Mouse (Mus musculus) midbrain, embryonic 14.5 days (tissue): ENCODE results near the gene Prkrip1. TPM values are rescaled to one million over a fixed set of nuclear protein-coding genes. Genes with fewer than 3 reads are reported as not detected.

Experiments
- ATAC-seq: fragments of 200-750 bp; cut with Nextera tagmentation; 2 replicates; pipeline ENCODE4 v1.8.0; 2017; ENCODE audit warnings: moderate number of reproducible peaks, moderate library complexity; ENCODE audit not compliant: low FRiP score, low TSS enrichment
- DNase-seq: peaks from one replicate; pipeline ENCODE4 v3.0.0-alpha.2; 2015
- H3K27ac ChIP-seq: fragments of 300-500 bp; sonication (generic); replicated peaks from 2 replicates; pipeline ENCODE4 v1.5.1; 2014; ENCODE audit warnings: mild to moderate bottlenecking, low read depth, low read length, moderate library complexity
- H3K27me3 ChIP-seq: fragments of 300-500 bp; sonication (generic); 2 replicates; pipeline ENCODE4 v1.6.1; 2014; ENCODE audit warnings: low read length, control low read depth, mixed read lengths; ENCODE audit not compliant: control insufficient read depth, insufficient read depth
- H3K36me3 ChIP-seq: fragments of 300-500 bp; sonication (generic); 2 replicates; pipeline ENCODE4 v1.6.1; 2014; ENCODE audit warnings: low read length, control low read depth; ENCODE audit not compliant: control insufficient read depth, insufficient read depth
- H3K4me1 ChIP-seq: fragments of 300-500 bp; sonication (generic); 2 replicates; pipeline ENCODE4 v1.6.1; 2014; ENCODE audit warnings: mild to moderate bottlenecking, antibody characterized with exemption, low read length, control low read depth; ENCODE audit not compliant: control insufficient read depth, insufficient read depth
- H3K4me2 ChIP-seq: fragments of 300-500 bp; sonication (generic); 2 replicates; pipeline ENCODE4 v1.6.1; 2014; ENCODE audit warnings: mild to moderate bottlenecking, low read length, moderate library complexity
- H3K4me3 ChIP-seq: fragments of 300-500 bp; sonication (generic); replicated peaks from 2 replicates; pipeline ENCODE4 v1.5.1; 2014; ENCODE audit warnings: low read depth, low read length
- H3K9ac ChIP-seq: fragments of 300-500 bp; sonication (generic); replicated peaks from 2 replicates; pipeline ENCODE4 v1.6.1; 2014; ENCODE audit warnings: mild to moderate bottlenecking, low read length, moderate library complexity
- H3K9me3 ChIP-seq: fragments of 300-500 bp; sonication (generic); 2 replicates; pipeline ENCODE4 v1.6.1; 2016; ENCODE audit warnings: low read length, control low read depth, mixed read lengths; ENCODE audit not compliant: control insufficient read depth
- WGBS: fragments of 180-500 bp; shearing (Covaris S2); extraction: QIAGEN DNeasy Blood & Tissue Kit; methylation state at CpG from one replicate; pipeline ENCODE4 v1.1.7; 2014; 5-methylcytosine and 5-hydroxymethylcytosine counted together
- polyA plus RNA-seq: library from polyadenylated mRNA; unstranded; fragments of >200 nt; fragmentation: Nextera tagmentation; extraction: Ambion mirVana; gene quantifications from 2 replicates; pipeline ENCODE4 v1.2.1, GENCODE M21; 2014

Gene Prkrip1
- polyA plus RNA-seq, 1 experiment from 2014 or later = 60.8 TPM

GRCm38 (mm10) chr5:136186723-136187122 is 12.0 kb downstream of the Prkrip1 start:
- no peak overlapping the region for H3K4me3 ChIP-seq
- peak; percentile 78 for DNase-seq
- H3K9ac ChIP-seq = no peak overlapping the region
- H3K9me3 ChIP-seq = no peaks in the 10 kb centered on the region
- 43% methylated on average over 4 of the region's 4 CpGs for WGBS
- H3K27me3 ChIP-seq = no peaks in the 10 kb centered on the region
- H3K27ac ChIP-seq = no peak overlapping the region
- ATAC-seq = no peak
- no peaks in the 10 kb centered on the region for H3K4me1 ChIP-seq
- H3K4me2 ChIP-seq = no peak overlapping the region
- H3K36me3 ChIP-seq = peaks cover 71% of the 10 kb centered on the region

GRCm38 (mm10) chr5:136183766-136184165 is 15.0 kb downstream of the Prkrip1 start:
- no peaks in the 10 kb centered on the region for H3K4me1 ChIP-seq
- no peak overlapping the region for H3K4me2 ChIP-seq
- H3K36me3 ChIP-seq = peaks cover 78% of the 10 kb centered on the region
- no peaks in the 10 kb centered on the region for H3K27me3 ChIP-seq
- no peak for DNase-seq
- no peak overlapping the region for H3K4me3 ChIP-seq
- H3K9ac ChIP-seq = no peak overlapping the region
- no peaks in the 10 kb centered on the region for H3K9me3 ChIP-seq
- H3K27ac ChIP-seq = no peak overlapping the region
- 93% methylated on average over 7 of the region's 7 CpGs for WGBS
- ATAC-seq = no peak

- H3K27me3 ChIP-seq = no peaks in the 10 kb centered on the region
- no peaks in the 10 kb centered on the region for H3K4me1 ChIP-seq
- 96% methylated on average over 4 of the region's 4 CpGs for WGBS
- H3K4me2 ChIP-seq = no peak overlapping the region
- H3K27ac ChIP-seq = no peak overlapping the region
- no peak overlapping the region for H3K4me3 ChIP-seq
- H3K9ac ChIP-seq = no peak overlapping the region
- ATAC-seq (no peak), DNase-seq (no peak)
- H3K36me3 ChIP-seq = peaks cover 77% of the 10 kb centered on the region
- H3K9me3 ChIP-seq = no peaks in the 10 kb centered on the region
Measured at GRCm38 (mm10) chr5:136182830-136183229, 15.9 kb downstream of the Prkrip1 start.

GRCm38 (mm10) chr5:136182049-136182448 is 16.7 kb downstream of the Prkrip1 start:
- H3K4me1 ChIP-seq = no peaks in the 10 kb centered on the region
- no peak for DNase-seq
- WGBS = 92% methylated on average over 6 of the region's 6 CpGs
- H3K36me3 ChIP-seq = peaks cover 77% of the 10 kb centered on the region
- no peaks in the 10 kb centered on the region for H3K9me3 ChIP-seq
- no peak overlapping the region for H3K9ac ChIP-seq
- H3K4me3 ChIP-seq = no peak overlapping the region
- H3K27ac ChIP-seq = no peak overlapping the region
- H3K27me3 ChIP-seq = no peaks in the 10 kb centered on the region
- no peak overlapping the region for H3K4me2 ChIP-seq
- ATAC-seq = no peak

- Histone ChIP-seq H3K4me3 (no peak overlapping the region), H3K4me2 (no peak overlapping the region), H3K4me1 (no peaks in the 10 kb centered on the region), H3K9ac (no peak overlapping the region), H3K27me3 (no peaks in the 10 kb centered on the region), H3K27ac (no peak overlapping the region), H3K9me3 (no peaks in the 10 kb centered on the region), H3K36me3 (peaks cover 75% of the 10 kb centered on the region)
- WGBS = 93% methylated on average over 6 of the region's 6 CpGs
- DNase-seq (no peak), ATAC-seq (no peak)
Measured at GRCm38 (mm10) chr5:136181197-136181596, 17.6 kb downstream of the Prkrip1 start.

- H3K27me3 ChIP-seq = no peaks in the 10 kb centered on the region
- no peak overlapping the region for H3K4me2 ChIP-seq
- ATAC-seq (no peak), DNase-seq (no peak)
- peaks cover 60% of the 10 kb centered on the region for H3K36me3 ChIP-seq
- H3K9me3 ChIP-seq = no peaks in the 10 kb centered on the region
- WGBS = 83% methylated on average over 5 of the region's 5 CpGs
- H3K4me3 ChIP-seq = no peak overlapping the region
- no peak overlapping the region for H3K27ac ChIP-seq
- no peak overlapping the region for H3K9ac ChIP-seq
- no peaks in the 10 kb centered on the region for H3K4me1 ChIP-seq
Measured at GRCm38 (mm10) chr5:136179594-136179993, 19.2 kb downstream of the Prkrip1 start.

- Histone ChIP-seq H3K27me3 (no peaks in the 10 kb centered on the region), H3K4me1 (peaks cover 17% of the 10 kb centered on the region; the same call in 1 of the 2 replicates), H3K27ac (peak overlapping the region; percentile 43; the same call in 1 of the 2 replicates), H3K36me3 (peaks cover 12% of the 10 kb centered on the region), H3K4me3 (no peak overlapping the region), H3K4me2 (no peak overlapping the region), H3K9ac (no peak overlapping the region), H3K9me3 (no peaks in the 10 kb centered on the region)
- DNase-seq (peak; percentile 66), ATAC-seq (0 out of 2 replicates have a peak, but pooled peaks have one; percentile 19)
- 39% methylated on average over 9 of the region's 9 CpGs for WGBS
Measured at GRCm38 (mm10) chr5:136173606-136174463, 24.9 kb downstream of the Prkrip1 start.

GRCm38 (mm10) chr5:136172939-136173338 is 25.8 kb downstream of the Prkrip1 start:
- H3K4me3 ChIP-seq = no peak overlapping the region
- H3K27me3 ChIP-seq = no peaks in the 10 kb centered on the region
- 78% methylated on average over 9 of the region's 9 CpGs for WGBS
- H3K4me1 ChIP-seq = peaks cover 17% of the 10 kb centered on the region; the same call in 1 of the 2 replicates
- peaks cover 8% of the 10 kb centered on the region for H3K36me3 ChIP-seq
- no peak overlapping the region for H3K27ac ChIP-seq
- H3K4me2 ChIP-seq = no peak overlapping the region
- no peak overlapping the region for H3K9ac ChIP-seq
- ATAC-seq (no peak), DNase-seq (no peak)
- no peaks in the 10 kb centered on the region for H3K9me3 ChIP-seq
